Mouse (Mus musculus) cerebellum, postnatal 25 days (tissue): ENCODE measurements around the gene Gpr19.

ENCODE experiments used
- DNase-seq, 2 experiments: peaks; one replicate each; pipeline ENCODE4 v3.0.0; 2021; ENCODE audit warnings: mixed read lengths in 2 of 2

Gpr19 gene

DNA sequence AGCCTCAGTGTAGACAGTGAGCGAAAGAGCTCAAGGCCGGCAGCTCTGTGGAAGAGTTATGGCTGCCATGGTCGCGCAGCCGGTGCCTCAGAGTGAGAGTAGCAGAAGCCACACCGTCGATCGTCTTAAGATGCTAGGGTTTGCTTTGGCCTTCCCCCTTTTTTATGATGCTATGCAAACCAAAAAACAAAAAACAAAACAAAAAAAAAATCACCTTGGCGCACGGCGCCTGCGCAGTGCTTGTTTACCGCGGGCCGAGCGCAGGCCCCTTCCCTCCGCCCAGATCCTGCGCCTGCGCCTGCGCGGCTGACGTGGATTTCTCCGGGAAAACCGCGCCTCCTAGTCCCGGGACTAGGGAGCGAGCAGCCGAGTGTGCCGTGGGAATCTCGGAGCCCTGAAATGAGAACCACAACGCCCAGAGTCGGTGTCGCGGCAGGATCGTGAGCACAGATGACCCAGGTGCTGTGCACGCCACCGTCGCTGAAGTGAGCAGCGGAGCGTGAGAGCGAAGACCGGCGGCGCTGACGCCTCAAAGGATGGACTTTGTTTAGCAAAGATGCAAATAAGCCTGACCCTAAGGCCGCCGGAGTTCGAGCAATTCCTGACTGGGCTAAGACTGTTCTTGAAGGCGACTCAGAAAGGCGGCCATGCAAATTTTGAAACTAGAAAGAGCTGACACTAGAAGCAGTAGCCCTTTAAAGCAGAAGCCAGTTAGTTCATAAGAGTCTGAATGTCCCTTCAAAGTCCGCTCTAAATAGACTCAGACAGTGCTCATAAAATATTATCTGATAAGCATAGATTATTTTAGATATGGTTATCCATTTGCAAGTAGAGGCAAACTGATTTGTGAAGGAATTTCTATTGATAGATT lies at the start of gene Gpr19:
Gpr19 (minus strand) TSS at position 484 of the 871 bp plus-strand sequence.
- DNase-seq: peak; percentile 94 to 95

DNA sequence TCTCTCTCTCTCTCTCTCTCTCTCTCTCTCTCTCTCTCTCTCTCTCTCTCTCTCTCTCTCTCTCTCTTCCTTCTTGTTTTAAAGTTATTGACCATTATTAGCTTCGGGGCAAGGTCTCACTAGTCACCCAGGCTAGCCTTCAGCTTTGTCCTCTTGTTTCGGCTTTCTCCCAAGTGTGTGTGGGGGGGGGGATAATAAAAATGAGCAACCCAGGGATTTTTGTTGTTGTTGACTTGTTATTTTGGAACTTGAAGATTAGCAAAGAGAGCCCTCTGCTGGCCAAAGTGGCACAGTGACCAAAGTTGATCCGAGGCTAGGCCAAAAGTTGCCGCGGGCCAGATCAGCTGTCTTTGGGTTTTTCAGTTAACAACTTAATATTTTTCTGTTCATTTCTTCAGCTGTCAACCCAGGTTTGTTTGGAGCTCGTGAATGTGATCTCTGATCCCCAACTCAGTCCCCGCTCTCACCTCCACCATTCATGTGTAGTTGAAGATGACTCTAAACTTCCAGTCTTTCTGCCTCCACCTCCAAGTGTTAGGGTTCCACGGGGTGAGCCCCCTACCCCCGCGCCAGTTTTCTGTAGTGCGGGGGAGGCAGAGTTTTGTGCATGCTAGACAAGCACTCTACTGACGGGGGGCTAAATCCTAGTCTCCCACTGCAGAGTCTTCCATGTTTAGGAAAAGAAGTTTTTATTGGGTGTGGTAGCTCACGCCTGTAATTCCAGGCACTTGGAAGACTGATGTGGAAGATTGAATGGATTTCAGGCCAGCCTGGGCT lies 49.1 kb upstream of the Gpr19 start:
- peak; percentile 71 to 84 for DNase-seq

DNA sequence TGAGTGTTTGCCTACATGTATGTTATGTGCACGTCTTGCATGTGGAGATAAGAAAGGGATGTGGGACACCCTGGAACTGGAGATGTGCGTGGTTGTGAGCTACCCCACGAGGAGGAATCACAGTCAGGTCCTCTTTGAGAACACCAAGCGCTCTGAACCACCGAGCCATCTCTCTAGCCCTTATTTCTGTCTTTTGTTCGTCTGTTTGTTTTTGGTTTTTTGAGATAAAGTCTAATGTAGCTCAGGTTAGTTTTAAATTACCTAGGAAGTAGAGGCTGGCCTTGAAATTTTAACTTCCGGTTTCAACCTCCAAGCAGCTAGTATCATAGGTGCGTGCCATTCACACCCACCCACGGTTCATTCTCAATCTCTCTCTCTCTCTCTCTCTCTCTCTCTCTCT lies 48.5 kb upstream of the Gpr19 start:
- DNase-seq: no peak

DNA sequence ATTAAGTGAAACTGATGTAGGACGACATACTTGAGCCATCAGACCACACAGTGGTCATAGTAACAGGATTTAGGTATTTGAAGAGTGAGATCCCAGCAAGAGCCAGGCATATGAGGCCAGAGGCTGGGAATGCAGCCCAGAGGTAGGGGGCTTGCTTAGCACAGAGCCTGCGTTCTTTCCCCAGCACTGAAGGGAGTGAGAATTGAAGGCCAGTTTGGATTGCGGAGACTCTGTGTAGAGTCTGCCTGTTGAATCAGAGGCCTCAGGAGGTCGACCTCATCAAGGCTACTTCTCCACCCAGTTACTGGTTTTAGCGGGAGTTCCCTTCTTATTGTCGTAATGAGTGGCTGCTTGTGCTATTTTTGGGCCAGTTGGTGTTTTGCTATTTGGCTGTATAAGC lies 47.7 kb upstream of the Gpr19 start:
- DNase-seq: no peak

DNA sequence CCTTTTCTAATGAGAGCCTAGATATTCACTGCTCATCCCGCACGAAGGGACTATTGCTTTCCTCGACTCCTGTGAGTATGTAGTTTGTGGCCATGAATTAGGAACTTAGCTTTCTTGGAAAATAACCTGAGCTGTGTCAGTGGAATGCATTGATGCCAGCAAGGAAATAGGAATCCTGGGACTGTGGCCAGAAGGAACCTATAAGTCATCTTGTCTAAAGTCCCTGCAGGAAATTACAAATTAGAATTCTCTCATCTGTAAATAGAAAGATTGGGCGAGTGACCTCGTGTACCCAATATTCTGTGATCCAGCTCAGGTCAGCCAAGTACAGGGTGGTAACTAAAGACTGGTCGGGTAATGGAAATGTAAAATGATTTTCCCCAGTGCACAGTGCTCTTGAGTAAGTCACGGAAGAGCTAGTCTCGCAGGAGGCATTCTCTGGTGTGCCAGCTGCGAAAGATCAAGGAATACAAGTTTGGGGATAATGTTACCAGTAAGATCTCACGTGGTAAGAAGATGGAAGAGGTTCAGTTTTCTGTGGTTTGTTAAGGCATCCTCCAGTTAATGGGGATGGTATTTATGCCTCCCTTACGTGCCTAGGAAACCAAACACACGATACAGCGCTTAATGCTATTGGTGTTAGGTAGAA lies 45.5 kb upstream of the Gpr19 start:
- no peak for DNase-seq

DNA sequence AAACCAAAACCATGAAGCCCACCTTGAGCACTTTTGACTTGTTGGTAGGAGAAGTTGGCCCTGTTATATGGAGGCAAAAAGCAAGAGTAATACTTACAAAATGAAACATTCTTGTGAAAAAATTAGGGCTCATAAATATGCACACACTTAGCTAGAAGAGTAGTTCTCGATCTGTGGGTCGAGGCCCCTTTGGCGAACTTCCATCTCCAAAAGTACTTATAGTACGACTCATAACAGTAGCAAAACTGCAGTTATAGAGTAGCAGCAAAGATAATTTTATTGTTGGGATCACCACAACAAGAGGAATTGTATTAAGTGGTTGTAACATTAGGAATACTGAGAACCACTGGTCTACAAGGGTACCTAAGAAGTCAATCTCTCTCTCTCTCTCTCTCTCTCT lies 41.4 kb upstream of the Gpr19 start:
- no peak for DNase-seq

DNA sequence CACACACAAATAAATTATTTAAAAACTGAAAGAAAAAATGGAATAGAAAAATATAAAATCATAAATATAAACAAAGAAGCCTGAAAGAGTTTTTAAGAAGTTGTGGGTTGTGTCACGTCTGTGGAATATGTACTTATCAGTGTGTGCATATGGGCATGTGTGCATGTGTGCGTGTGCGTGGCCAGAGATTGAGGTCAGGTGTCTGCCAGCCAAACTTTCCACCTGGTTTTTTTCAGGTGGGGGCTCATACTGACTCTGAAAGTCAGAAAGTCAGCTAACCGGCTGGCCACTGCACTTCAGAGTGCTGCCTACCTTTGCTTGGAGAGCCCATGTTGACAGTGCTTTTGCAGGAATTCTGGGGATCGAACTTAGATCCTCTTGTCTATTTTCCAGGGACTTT lies 35.9 kb upstream of the Gpr19 start:
- no peak for DNase-seq

DNA sequence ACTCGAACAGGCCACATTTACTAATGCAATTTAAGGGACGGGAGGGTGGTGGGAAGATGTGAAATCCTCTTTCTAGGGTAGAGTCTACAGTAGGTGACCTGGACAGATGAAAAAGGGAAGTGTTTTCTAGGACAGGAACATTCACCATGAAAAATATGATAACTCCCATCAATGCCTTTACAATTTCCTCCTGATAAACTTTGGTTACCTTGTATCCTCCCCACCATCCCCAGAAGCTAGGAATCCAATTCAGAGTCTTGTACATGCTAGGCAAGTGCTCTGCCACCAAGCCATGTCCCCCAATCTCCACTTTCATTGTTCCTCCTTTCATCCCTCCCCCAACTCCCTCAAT lies 34.8 kb upstream of the Gpr19 start:
- no peak for DNase-seq

DNA sequence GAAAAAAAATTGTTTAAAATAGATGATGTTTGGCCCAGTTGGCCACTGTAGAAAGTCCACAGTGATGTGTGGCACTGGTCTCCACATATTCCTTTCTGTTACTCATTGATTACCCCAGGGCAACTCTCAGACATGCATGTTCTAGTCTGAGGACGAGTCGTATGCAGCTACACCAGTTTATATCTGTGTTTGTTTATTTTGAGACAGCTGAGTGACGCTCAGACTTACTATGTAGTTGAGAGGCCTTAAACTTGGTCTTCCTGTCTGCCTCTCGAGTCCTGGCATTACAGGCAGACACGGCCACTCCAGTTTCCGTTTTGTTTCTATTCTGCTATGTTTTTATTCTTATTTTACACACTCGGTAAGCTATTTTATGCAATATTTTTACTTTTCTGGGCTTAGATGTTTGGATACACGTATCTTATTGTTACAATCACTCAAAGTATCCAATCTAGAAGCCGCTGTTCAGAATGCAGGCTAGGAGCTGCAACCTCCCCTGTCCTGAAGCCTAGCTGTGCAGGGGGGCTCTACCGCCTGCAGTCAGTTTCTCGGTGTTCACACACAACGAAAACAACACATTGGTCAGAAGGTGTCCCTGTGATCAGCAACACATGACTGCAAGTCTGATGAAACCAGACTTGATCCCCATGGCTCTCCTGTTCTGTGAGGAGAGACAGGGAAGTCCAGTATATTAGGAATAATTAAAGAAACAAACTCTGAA lies 34.3 kb upstream of the Gpr19 start:
- DNase-seq: no peak

DNA sequence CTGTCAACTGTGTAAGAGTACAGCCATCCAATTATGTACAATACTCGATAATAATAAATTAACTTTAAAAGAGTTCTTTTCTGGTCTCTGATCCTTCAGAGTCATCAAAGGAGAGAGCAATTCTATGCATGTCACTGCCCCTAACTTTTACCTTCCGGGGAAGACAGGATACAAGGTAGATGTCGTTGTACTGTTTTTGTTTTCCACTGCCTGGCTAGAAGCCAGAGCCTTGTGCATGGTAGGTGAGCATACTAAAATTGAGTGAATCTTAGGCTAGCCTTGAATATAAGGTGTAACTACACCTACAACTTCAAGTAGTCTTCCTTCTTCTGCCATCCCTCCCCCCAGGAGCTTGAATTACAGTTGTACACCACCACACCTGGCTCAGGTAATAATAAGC lies 32.8 kb upstream of the Gpr19 start:
- DNase-seq: no peak

DNA sequence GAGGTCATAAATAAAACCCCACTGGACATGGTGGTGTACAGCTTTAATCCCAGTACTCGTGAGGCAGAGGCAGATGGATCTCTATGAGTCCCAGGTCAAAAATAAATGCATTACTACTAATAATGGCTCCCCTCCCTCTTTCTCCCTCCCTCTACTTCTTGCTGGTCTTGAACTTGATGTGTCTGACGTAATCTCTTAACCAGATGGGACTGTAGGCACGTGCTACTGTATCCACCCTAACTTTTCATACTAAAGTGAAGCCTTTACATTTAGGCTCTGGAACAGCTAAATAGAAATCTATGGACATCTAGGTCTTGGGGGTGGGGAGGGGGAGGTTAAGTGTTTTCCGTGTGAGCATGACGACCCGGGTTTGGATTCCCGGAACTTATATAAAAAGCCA lies 32.0 kb upstream of the Gpr19 start:
- no peak for DNase-seq

DNA sequence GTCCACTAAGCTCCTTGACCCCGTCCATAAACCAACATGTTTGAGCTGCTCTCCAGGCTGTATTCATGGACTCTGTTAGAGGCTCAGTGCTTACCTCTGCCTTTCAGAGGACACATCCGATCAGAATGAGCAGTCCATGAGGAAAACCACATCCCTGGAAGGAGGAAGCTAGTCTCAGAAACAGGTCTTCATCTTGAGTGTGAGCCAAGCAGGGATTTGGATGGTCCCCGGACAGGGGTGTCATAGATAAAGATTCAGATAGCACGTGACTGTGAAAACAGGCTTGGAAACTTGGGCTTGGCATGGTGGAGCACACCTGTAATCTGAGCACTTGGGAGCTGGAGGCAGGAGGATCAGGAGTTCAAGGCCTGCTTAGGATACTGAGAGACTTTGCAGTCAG lies 31.5 kb upstream of the Gpr19 start:
- DNase-seq: no peak

DNA sequence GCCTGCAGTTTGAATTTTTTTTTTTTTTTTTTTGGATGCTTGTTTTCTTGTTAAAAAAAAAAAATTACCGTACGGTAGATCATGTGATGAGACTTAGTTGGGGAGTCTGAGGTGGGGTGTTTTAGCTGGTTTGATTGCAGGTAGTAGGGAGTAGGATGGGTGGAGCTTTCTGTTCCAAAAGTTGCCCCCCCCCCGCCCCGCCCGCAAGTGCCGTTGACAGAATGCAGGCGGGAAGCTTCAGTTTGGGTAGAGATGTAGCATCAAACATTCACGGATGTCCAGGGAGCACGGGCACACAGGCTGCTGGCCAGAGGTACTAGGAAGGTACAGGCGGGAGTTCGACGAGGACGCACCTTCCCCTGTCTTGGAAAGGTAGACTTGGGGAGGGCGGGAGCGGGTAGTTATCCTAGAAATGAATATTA lies 30.5 kb upstream of the Gpr19 start:
- DNase-seq: peak; percentile 55 to 57

DNA sequence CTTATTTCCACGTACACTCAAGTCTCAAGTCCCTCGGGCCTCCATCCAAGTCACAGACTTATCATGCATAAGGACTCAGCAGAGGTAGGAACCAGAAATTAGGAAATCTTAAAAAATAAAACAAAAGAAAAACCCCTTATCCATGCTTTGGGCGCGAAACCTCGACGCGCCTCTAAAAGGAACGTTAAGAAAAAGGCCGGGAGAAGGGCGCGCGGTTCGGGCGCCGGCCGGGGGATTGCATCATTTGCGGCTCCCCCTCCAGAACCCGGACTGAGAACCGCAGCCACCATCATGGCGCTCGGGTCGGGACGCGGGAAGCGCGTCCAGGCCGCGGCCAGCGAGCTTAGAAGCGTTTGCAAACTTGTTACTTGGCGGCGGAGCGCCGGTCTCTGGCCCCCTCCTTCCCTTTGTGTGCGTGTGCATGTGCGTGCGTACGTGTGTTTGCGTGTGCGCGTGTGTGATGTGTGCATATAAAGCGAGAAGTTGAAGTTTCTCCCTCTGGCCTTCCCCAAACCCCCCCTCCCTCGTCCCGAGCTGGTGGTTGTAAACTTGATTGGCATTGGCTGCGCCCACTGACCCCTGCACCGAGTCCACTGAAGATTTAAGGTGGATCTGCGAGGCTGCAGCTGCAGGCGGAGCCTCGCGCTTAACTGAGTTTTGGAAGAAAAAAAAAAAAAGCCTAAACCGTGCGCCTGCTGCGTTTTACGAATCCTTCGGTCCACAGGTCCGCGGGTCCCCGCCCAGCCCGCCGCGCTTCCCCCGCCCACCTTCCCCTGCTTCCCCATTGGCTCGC lies 29.9 kb upstream of the Gpr19 start:
- peak; percentile 84 to 85 for DNase-seq

DNA sequence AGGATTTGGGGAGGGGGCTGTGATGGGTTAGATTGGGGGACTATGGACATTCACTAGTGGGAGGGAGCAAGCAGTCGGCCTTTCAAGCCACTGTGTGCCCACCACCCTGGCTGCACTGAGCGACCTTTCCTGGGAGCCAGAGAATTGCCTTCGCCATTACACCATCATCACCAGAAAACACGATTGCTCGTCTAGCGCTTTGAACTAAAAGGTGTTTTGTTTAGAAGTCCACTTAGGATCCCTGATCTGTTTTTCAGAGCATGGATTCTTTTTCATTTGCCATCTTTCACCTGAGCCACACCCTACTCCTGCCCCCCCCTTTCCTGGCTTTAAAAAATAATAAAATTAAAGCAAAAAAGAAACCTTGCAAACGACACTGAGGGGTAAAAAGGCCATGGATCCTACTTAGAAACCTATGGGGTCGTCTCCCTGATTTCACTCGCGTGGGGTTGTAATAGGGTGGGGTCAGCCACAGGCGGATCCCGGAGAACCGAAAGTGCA lies 29.3 kb upstream of the Gpr19 start:
- DNase-seq: no peak

DNA sequence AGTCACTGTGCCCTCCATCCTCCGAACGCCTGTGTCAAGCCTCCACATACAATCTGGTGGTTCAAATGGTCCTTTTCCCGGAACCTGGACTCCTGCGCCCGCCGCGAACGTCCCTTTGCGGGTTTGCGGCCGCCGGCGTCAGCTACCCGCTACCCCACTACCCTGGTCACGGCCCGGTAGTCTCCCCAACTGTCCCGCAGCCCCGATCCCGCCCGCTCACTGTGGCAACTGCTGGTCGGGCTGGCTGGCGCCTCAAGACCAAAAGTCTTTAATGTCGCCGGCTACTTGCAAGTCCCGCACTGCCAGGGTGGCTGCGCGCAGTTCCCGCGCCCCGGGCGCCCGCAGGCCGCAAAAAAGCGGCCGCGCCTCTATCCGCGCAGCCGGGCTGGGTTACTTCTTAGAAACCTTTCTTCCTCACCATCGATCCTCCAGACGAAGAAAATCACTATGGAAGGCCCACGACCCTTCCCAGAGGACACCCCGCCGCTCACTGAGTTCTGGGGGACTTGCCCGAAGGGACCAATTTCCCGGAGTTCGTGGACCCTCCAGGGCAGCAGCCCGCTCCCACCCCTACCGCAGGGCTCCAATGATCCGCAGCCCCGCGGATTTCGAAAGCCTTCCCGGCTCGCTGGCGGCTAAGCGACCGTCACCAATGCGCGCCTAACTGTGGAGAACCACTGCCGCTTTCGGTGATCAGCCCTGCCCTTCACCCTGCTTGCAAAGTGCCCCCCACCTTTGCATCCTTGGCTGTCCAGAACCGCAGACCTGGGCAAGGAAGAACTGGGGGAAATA lies 28.6 kb upstream of the Gpr19 start:
- peak; percentile 66 to 70 for DNase-seq

DNA sequence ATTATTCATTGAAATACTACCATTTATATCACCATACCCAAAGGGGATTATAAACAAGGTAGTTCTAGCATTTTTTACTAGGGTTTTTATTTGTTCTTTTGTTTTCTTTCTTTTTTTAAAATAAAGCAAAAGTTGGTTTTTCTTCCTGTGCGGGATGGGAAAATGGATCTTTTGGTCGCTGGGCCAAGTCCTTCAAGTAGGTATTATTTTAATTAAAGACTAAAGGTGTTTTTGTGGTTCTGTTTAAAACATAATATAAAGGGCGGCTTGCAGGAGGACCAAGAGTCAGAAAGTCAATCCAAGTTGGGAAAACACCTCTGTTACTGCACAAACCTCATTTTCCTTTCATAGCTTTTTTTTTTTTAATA lies 27.9 kb upstream of the Gpr19 start:
- DNase-seq: no peak

DNA sequence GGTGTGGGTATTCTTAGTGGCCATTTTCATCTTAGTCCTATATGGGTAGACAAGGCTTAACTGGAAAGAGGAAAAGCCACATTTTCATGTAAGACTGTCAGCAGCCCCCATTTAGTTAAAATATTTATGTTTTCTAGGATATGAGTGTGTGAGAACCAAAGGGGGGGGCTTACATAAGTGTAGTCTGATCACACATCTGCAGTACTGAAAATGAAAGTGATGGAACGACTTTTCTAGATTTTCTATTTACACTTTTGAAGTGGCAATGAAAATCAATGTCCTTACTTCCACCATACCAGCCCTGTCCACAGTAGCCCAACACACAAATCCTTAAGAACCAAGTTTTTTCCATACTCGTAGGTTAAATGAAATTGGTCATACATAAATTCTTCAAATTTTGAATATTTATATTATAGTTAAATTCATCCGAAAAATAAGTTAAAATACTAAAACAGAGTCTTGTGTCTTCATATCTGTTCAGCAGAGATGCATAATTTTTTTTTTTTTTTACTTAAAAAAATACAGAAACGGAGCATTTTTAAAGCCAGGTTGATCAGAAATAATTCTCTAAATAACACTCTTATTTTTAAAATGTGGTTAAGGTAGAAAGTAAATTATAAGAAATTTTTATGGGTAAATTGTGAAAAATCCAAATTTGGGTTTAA lies 27.4 kb upstream of the Gpr19 start:
- DNase-seq: no peak

DNA sequence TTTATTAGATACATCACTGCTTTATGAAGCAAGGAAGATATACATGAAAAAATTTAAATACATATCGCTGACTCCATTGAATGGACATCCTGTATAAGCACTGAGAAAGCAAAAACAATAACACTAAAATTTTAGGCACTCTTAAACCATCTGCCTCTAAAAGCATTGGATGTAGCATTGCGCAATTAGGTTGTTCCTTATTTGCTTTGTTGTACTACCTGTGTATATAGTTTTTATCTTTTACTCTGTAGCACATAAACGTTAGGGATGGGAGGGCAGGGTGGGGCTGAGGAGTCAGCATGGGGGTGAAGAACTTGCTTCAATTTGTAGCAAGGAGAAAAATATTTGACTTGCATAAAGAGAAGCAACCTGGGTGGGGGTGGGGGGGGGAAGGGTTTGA lies 25.9 kb upstream of the Gpr19 start:
- no peak for DNase-seq

DNA sequence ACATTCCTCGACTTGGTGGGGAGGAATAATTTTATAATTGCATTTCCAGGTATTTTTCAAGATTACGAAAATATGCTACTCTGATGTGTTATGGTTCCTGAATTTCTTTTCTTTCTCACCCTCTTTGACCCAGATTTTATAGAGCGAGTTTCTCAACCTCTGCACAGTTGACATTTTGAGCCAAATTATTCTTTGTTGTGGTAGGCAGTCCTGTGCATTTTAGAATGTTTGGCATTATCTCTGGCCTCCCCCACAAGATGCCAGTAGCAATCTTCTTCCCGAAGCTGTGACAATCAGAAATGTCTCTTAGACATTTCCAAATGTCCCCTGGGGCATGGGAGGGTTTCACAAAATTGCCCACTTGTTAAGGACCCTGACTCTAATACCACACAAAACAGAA lies 25.3 kb upstream of the Gpr19 start:
- no peak for DNase-seq
